Mouse (Mus musculus): ENCODE data around the gene Frmd5.
"Not testable (repeated sequence)": the region's sequence is repeated elsewhere in the genome, so short reads cannot be mapped to it uniquely, and the experiment has no call there.

DNA sequence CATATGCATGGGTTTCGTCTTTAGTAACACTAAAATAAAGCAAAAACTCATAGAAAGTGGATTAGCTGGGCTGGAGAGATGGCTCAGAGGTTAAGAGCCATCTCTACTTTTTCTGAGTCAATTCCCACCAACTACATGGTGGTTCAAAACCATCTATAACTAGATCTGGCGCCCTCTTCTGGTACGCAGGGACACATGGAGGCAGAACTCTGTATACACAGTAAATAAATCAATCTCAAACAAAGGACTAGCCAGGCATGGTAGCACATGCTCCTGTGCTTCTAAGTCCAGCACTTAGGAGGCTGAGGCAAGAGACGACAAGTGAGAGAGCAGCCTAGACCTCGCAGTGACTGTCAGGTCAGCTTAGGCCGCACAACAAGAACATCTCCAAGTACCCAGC, 305.3 kb downstream of the Frmd5 start:
- not testable (repeated sequence) for TF ChIP-seq CTCF (IDR thresholded peaks at IDR 0.05; ENCODE audit: borderline replicate concordance, insufficient read depth, low read length); POLR2A (IDR thresholded peaks at IDR 0.05; ENCODE audit: low read depth, low read length)
